Comparison of ENCODE assay signal across 19 mouse cellular contexts in the genomic region with DNA sequence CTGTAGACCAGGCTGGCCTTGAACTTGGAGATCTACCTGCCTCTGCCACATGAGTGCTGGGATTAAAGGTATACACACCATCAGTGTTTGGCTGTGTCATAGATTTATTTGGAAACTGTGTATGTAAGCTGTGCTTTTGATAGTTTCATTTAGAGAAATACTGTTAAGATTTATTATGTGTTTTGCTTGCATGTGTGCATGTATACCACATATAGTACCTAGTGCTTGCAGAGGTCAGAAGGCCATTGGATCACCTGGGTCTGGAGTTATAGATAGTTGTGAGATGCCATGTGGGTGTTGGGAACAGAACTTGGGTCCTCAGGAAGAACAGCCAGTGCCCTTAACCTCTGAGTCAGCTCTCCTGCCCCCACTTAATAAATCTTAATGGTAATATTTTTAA. TPM values are rescaled to one million over a fixed set of nuclear protein-coding genes. Genes with fewer than 3 reads are reported as not detected.
DNase-seq lines count a peak whose midpoint lies in the region; ATAC-seq lines count a peak whose summit lies in the region.
"Had no signal": no experiment of that assay in that cellular context is flagged by ENCODE, and none has a peak within 500 bp of the region (broad histone marks: within the 10 kb centered on the region; RNA-seq: fewer than 3 reads in every experiment).

No protein-coding gene starts in this region.

- no peak overlapping the region for H3K27ac ChIP-seq in midbrain, embryonic 11.5 days (ENCODE audit: low read depth, low read length)
- no peak overlapping the region for H3K27ac ChIP-seq in midbrain, embryonic 13.5 days

- H3K4me2 ChIP-seq in midbrain, embryonic 11.5 days, result no peak overlapping the region
- H3K4me2 ChIP-seq in midbrain, embryonic 13.5 days (replicated peaks), result no peak overlapping the region

- no peaks in the 10 kb centered on the region for H3K27me3 ChIP-seq in midbrain, embryonic 11.5 days (ENCODE audit: control insufficient read depth, insufficient read depth, low read length)
- H3K27me3 ChIP-seq in midbrain, embryonic 13.5 days, result no peaks in the 10 kb centered on the region
- H3K27me3 ChIP-seq: CH12.LX, Patski had no signal

- peak; percentile 51 for DNase-seq in heart, adult 11 months
- DNase-seq in heart, postnatal 14 days, result no peak
- DNase-seq in midbrain, embryonic 11.5 days (ENCODE audit: low spot score, missing footprints), result peak; percentile 56
- DNase-seq: adrenal gland, adult 2 months; adrenal gland, adult 8-10 months; adrenal gland, postnatal 10 days; adrenal gland, postnatal 14 days; adrenal gland, postnatal 25 days; adrenal gland, postnatal 36 days; B cell, adult 2 months; cerebellum, adult 11 months; cerebellum, adult 11-12 months; cerebellum, adult 18-20 months had no signal

- no peak overlapping the region for H3K4me3 ChIP-seq in midbrain, embryonic 11.5 days (ENCODE audit: low read depth, low read length)
- H3K4me3 ChIP-seq in midbrain, embryonic 13.5 days (replicated peaks), result no peak overlapping the region

- no peak for ATAC-seq in midbrain, embryonic 11.5 days (ENCODE audit: low FRiP score)
- ATAC-seq in midbrain, embryonic 13.5 days, result no peak
- ATAC-seq: activated CD4-positive, CD25-positive, alpha-beta regulatory T cell, adult 4 months; CD4-positive, CD25-positive, alpha-beta regulatory T cell, adult 4 months; Patski had no signal

- peaks cover 42% of the 10 kb centered on the region for H3K36me3 ChIP-seq in midbrain, embryonic 11.5 days (ENCODE audit: control insufficient read depth, insufficient read depth, low read length)
- H3K36me3 ChIP-seq in midbrain, embryonic 13.5 days, result peaks cover 94% of the 10 kb centered on the region

- no peaks in the 10 kb centered on the region for H3K4me1 ChIP-seq in midbrain, embryonic 11.5 days (ENCODE audit: control insufficient read depth, insufficient read depth, low read length)
- no peaks in the 10 kb centered on the region for H3K4me1 ChIP-seq in midbrain, embryonic 13.5 days (replicated peaks)

- intact Hi-C loops in heart, postnatal 14 days (cut with DNase I), result no loop called here

- H3K9me3 ChIP-seq in midbrain, embryonic 11.5 days (ENCODE audit: control insufficient read depth, low read length), result no peaks in the 10 kb centered on the region
- H3K9me3 ChIP-seq in midbrain, embryonic 13.5 days, result no peaks in the 10 kb centered on the region
- H3K9me3 ChIP-seq: G1E had no signal

- no peak overlapping the region for H3K9ac ChIP-seq in midbrain, embryonic 11.5 days (ENCODE audit: low read length)
- no peak overlapping the region for H3K9ac ChIP-seq in midbrain, embryonic 13.5 days (replicated peaks)

RNA-seq across cellular contexts. Expression of gene Pmpcb, which starts 7.7 kb away (rescaled TPM):
- 100 to 1,000 TPM; 220 to 223 TPM for total RNA-seq in heart, postnatal 14 days (2021)
- 106 and 115 TPM in 2 replicates for polyA plus RNA-seq in midbrain, embryonic 11.5 days (2014; fragmentation: Nextera tagmentation; extraction: Ambion mirVana)
- polyA plus RNA-seq in midbrain, embryonic 13.5 days (2015; fragmentation: Nextera tagmentation; extraction: Ambion mirVana), result 91.4 and 94.5 TPM in 2 replicates

RNA-seq across cellular contexts. Expression of gene Dnajc2, which starts 40.4 kb away (rescaled TPM):
- total RNA-seq in heart, postnatal 14 days (2021), result 10 to 100 TPM; 13.5 to 17.6 TPM
- 103 and 109 TPM in 2 replicates for polyA plus RNA-seq in midbrain, embryonic 11.5 days (2014; fragmentation: Nextera tagmentation; extraction: Ambion mirVana)
- 81.1 and 87.6 TPM in 2 replicates for polyA plus RNA-seq in midbrain, embryonic 13.5 days (2015; fragmentation: Nextera tagmentation; extraction: Ambion mirVana)

RNA-seq across cellular contexts. Expression of gene Psmc2, which starts 40.4 kb away (rescaled TPM):
- 10 to 100 TPM; 89.2 to 94.5 TPM for total RNA-seq in heart, postnatal 14 days (2021)
- 253 and 272 TPM in 2 replicates for polyA plus RNA-seq in midbrain, embryonic 11.5 days (2014; fragmentation: Nextera tagmentation; extraction: Ambion mirVana)
- polyA plus RNA-seq in midbrain, embryonic 13.5 days (2015; fragmentation: Nextera tagmentation; extraction: Ambion mirVana), result 207 and 215 TPM in 2 replicates

RNA-seq across cellular contexts. Expression of gene Napepld, which starts 43.5 kb away (rescaled TPM):
- 1 to 10 TPM; 4.0 to 4.3 TPM for total RNA-seq in heart, postnatal 14 days (2021)
- 17.0 and 17.1 TPM in 2 replicates for polyA plus RNA-seq in midbrain, embryonic 11.5 days (2014; fragmentation: Nextera tagmentation; extraction: Ambion mirVana)
- polyA plus RNA-seq in midbrain, embryonic 13.5 days (2015; fragmentation: Nextera tagmentation; extraction: Ambion mirVana), result 4.7 and 5.4 TPM in 2 replicates

Comparison
In these comparisons a context has a peak if more than half of its experiments do, and no peak if none do; other contexts are left out.
1. DNase-seq: peak in heart, adult 11 months (single experiment) and midbrain, embryonic 11.5 days (single experiment); none in heart, postnatal 14 days (0 of 2).